Mouse (Mus musculus) heart, embryonic 16.5 days (tissue): ENCODE measurements at regions not wholly inside any gene's neighbourhood (a gene's known extent, or its start where the extent isn't known, plus 50 kb on each side); places are given as distances from the start of the nearest gene placed in this dataset.

Experiments used
- ATAC-seq: fragments of 200-750 bp; cut with Nextera tagmentation; replicated peaks from 2 replicates; pipeline ENCODE4 v1.8.0; 2017; ENCODE audit warnings: moderate number of reproducible peaks; ENCODE audit not compliant: insufficient read depth, low FRiP score; ENCODE audit errors: extremely low read depth
- H3K27ac ChIP-seq: fragments of 300-500 bp; sonication (generic); 2 replicates; pipeline ENCODE4 v1.5.1; 2014; ENCODE audit warnings: mild to moderate bottlenecking, low read length, control low read depth, moderate library complexity
- H3K27me3 ChIP-seq: fragments of 300-500 bp; sonication (generic); 2 replicates; pipeline ENCODE4 v1.6.1; 2014; ENCODE audit warnings: low read length, mixed read lengths; ENCODE audit not compliant: control insufficient read depth, insufficient read depth
- H3K36me3 ChIP-seq: fragments of 300-500 bp; sonication (generic); 2 replicates; pipeline ENCODE4 v1.6.1; 2014; ENCODE audit not compliant: control insufficient read depth, insufficient read depth
- H3K4me1 ChIP-seq: fragments of 300-500 bp; sonication (generic); 2 replicates; pipeline ENCODE4 v1.6.1; 2014; ENCODE audit warnings: low read length, mixed read lengths; ENCODE audit not compliant: control insufficient read depth, insufficient read depth
- H3K4me2 ChIP-seq: fragments of 300-500 bp; sonication (generic); 2 replicates; pipeline ENCODE4 v1.6.1; 2014; ENCODE audit warnings: low read depth, mild to moderate bottlenecking, control low read depth, low read length
- H3K4me3 ChIP-seq: fragments of 300-500 bp; sonication (generic); 2 replicates; pipeline ENCODE4 v1.5.1; 2014; ENCODE audit warnings: mild to moderate bottlenecking, control low read depth, low read length
- H3K9ac ChIP-seq: fragments of 300-500 bp; sonication (generic); 2 replicates; pipeline ENCODE4 v1.6.1; 2014; ENCODE audit warnings: low read length, control low read depth
- H3K9me3 ChIP-seq: fragments of 300-500 bp; sonication (generic); replicated peaks from 2 replicates; pipeline ENCODE4 v1.6.1; 2016; ENCODE audit warnings: low read length; ENCODE audit not compliant: control insufficient read depth
- WGBS: fragments of 180-500 bp; shearing (Covaris S2); extraction: QIAGEN DNeasy Blood & Tissue Kit; methylation state at CpG from one replicate; pipeline ENCODE4 v1.1.7; 2014; 5-methylcytosine and 5-hydroxymethylcytosine counted together

GRCm38 (mm10) chr4:83166867-83167814, 115.0 kb upstream of the Frem1 start:
- ATAC-seq: no peak
- H3K27ac ChIP-seq: no peak overlapping the region
- WGBS: 73% methylated on average over 12 of the region's 12 CpGs
- H3K36me3 ChIP-seq: no peaks in the 10 kb centered on the region
- H3K4me3 ChIP-seq: no peak overlapping the region
- no peaks in the 10 kb centered on the region for H3K27me3 ChIP-seq
- H3K4me2 ChIP-seq: no peak overlapping the region
- no peak overlapping the region for H3K9ac ChIP-seq
- no peaks in the 10 kb centered on the region for H3K4me1 ChIP-seq
- H3K9me3 ChIP-seq: no peaks in the 10 kb centered on the region

DNA sequence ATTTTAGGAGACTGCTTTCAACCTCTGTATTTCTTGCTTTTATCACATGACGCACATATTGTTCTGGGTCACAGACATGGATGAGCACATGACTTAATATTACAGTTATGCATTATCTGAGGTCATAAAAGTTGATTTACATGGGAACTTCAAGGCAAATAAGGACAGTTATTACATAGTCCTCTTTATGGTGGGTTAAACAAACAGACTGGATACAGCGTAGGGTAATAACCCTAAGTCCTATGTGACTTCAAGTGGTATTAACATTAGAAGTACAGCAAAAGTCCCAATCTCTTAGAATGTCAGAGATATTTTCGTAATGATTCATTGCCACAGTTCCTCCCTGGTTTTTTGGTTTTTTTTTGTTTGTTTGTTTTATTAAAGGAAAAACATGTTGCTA, 94.6 kb upstream of the Frem1 start:
- ATAC-seq: no peak
- Histone ChIP-seq H3K4me1 (no peaks in the 10 kb centered on the region; the same call in 1 of the 2 replicates), H3K9me3 (no peaks in the 10 kb centered on the region), H3K27me3 (no peaks in the 10 kb centered on the region), H3K4me3 (no peak overlapping the region), H3K9ac (no peak overlapping the region), H3K36me3 (no peaks in the 10 kb centered on the region), H3K4me2 (no peak overlapping the region), H3K27ac (no peak overlapping the region)
- WGBS: 84% methylated on average over 3 of the region's 3 CpGs

- Histone ChIP-seq H3K9me3 (no peaks in the 10 kb centered on the region), H3K9ac (no peak overlapping the region), H3K4me3 (no peak overlapping the region), H3K4me2 (no peak overlapping the region), H3K27me3 (no peaks in the 10 kb centered on the region), H3K27ac (no peak overlapping the region), H3K4me1 (no peaks in the 10 kb centered on the region; the same call in 1 of the 2 replicates), H3K36me3 (no peaks in the 10 kb centered on the region)
- WGBS: 20% methylated on average over 8 of the region's 8 CpGs
- ATAC-seq: no peak
These were observed 93.6 kb upstream of the Frem1 start for GRCm38 (mm10) chr4:83145738-83146217.

DNA sequence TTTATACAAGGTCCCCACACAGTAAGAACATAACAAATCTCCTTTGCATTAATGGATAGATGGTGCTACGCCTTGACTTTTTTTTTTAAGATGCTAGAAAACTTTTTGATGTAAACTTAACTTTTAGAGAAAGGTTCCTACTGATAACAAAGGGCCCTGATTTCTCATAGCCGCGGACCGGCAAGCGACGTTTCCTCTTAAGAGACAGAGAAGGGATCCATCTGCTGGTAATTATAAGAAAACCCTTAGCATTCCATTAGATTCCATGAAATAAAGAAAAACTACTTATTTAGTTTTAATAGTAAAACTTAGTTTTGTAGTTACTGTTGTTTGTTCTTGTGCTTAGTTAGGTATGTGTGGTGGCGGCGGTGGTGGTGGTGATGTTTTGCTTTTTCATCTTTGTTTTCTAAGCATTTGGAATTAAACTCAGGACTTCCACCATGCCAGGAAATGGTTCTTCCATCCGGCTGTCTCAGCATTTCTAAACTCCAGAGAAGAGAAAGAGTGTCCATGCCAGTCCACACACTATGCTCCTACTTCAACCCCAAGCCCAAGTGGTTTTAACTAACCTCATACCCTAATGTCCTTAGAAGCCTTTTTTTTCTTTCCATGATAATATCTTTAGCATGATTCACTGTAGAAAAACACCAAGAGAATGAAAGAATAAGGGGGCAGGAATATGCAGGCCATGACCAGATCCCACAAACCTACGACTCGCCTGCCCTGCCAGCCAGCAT, 92.8 kb upstream of the Frem1 start:
- no peak overlapping the region for H3K27ac ChIP-seq
- no peaks in the 10 kb centered on the region for H3K9me3 ChIP-seq
- ATAC-seq: no peak
- 57% methylated on average over 11 of the region's 11 CpGs for WGBS
- no peaks in the 10 kb centered on the region for H3K36me3 ChIP-seq
- H3K27me3 ChIP-seq: no peaks in the 10 kb centered on the region
- H3K4me3 ChIP-seq: no peak overlapping the region
- no peaks in the 10 kb centered on the region; the same call in 1 of the 2 replicates for H3K4me1 ChIP-seq
- no peak overlapping the region for H3K4me2 ChIP-seq
- H3K9ac ChIP-seq: no peak overlapping the region

GRCm38 (mm10) chr4:83141736-83142135, 89.6 kb upstream of the Frem1 start:
- H3K27ac ChIP-seq: no peak overlapping the region
- no peaks in the 10 kb centered on the region; the same call in 1 of the 2 replicates for H3K4me1 ChIP-seq
- H3K4me2 ChIP-seq: no peak overlapping the region
- no peaks in the 10 kb centered on the region for H3K27me3 ChIP-seq
- H3K4me3 ChIP-seq: no peak overlapping the region
- H3K9ac ChIP-seq: no peak overlapping the region
- peak; percentile 32; the same call in 1 of the 2 replicates for ATAC-seq
- no peaks in the 10 kb centered on the region for H3K36me3 ChIP-seq
- no peaks in the 10 kb centered on the region for H3K9me3 ChIP-seq
- WGBS: 35% methylated on average over 5 of the region's 5 CpGs

DNA sequence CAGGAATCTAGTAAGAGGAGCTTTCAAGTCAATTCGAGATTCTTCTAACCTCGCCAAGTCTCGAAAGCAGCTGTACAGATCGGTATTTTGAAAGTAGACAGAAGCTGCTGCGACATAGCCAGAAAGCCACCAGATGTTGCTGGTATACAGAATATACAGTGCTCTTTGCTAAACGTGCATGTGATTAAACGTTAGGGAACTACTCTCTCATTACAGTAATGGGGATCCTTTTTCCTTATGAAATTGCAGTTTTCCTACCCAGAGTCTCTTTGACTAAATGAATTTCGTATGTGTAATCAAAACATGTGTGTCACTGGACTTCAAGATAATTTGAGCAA, 70.5 kb upstream of the Frem1 start:
- WGBS: 76% methylated on average over 8 of the region's 8 CpGs
- Histone ChIP-seq H3K9ac (no peak overlapping the region), H3K36me3 (no peaks in the 10 kb centered on the region), H3K4me3 (no peak overlapping the region), H3K9me3 (no peaks in the 10 kb centered on the region), H3K27ac (no peak overlapping the region), H3K4me2 (no peak overlapping the region), H3K4me1 (no peaks in the 10 kb centered on the region), H3K27me3 (no peaks in the 10 kb centered on the region)
- no peak for ATAC-seq

GRCm38 (mm10) chr4:83122003-83122667, 70.0 kb upstream of the Frem1 start:
- no peaks in the 10 kb centered on the region for H3K4me1 ChIP-seq
- no peak overlapping the region for H3K4me2 ChIP-seq
- H3K27ac ChIP-seq: no peak overlapping the region
- no peak overlapping the region for H3K4me3 ChIP-seq
- H3K9me3 ChIP-seq: no peaks in the 10 kb centered on the region
- H3K9ac ChIP-seq: no peak overlapping the region
- H3K27me3 ChIP-seq: no peaks in the 10 kb centered on the region
- no peak for ATAC-seq
- no peaks in the 10 kb centered on the region for H3K36me3 ChIP-seq
- 70% methylated on average over 6 of the region's 6 CpGs for WGBS

DNA sequence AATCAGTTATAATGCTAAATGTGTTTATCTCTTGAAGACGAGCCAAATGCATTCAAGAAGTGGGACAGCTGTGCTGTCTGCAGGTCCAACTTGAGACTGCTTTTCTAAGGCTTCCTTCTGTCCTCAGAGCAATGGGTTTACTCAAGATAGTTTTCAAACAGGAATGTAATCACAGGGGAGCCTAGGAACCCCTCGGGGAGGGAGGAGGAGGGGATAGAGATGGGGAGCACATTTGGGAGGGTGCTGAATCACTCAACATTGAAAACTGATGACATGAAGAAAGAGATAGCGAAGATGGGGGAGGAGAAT, 56.5 kb upstream of the Frem1 start:
- Histone ChIP-seq H3K9ac (no peak overlapping the region), H3K4me3 (no peak overlapping the region), H3K27ac (no peak overlapping the region), H3K4me1 (peaks cover 12% of the 10 kb centered on the region), H3K27me3 (no peaks in the 10 kb centered on the region), H3K9me3 (no peaks in the 10 kb centered on the region), H3K36me3 (no peaks in the 10 kb centered on the region), H3K4me2 (no peak overlapping the region)
- 53% methylated on average over 3 of the region's 3 CpGs for WGBS
- ATAC-seq: no peak
